Comparison of ENCODE assay signal across 13 mouse cellular contexts in the genomic region with DNA sequence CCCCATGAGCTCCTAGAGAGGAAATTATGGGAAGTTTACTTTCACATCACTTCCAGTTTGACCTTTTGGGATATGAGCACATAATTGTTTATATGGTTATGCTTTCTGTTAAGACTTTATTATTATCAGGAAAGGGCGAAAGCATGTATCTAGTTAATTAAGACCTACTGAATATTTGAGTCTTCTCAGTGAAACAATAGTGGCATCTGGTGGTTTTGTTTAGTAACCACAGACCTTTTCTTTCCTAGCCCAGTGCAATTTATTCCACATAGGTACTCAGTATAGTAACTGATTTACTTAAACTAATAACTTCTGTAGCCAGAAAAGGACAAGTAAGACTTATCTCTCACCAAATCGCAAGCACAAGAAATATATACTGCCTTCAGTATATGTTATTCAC. TPM values are rescaled to one million over a fixed set of nuclear protein-coding genes. Genes with fewer than 3 reads are reported as not detected.
DNase-seq lines count a peak whose midpoint lies in the region; ATAC-seq and TF ChIP-seq lines count a peak whose summit lies in the region.
"Had no signal": no experiment of that assay in that cellular context is flagged by ENCODE, and none has a peak within 500 bp of the region (broad histone marks: within the 10 kb centered on the region; RNA-seq: fewer than 3 reads in every experiment).

No protein-coding gene starts in this region.

- no peaks in the 10 kb centered on the region for H3K9me3 ChIP-seq in kidney, embryonic 15.5 days (replicated peaks)
- H3K9me3 ChIP-seq in midbrain, postnatal 0 days (ENCODE audit: low read length) = no peaks in the 10 kb centered on the region
- no peaks in the 10 kb centered on the region for H3K9me3 ChIP-seq in midbrain, embryonic 11.5 days (ENCODE audit: control insufficient read depth, low read length)
- H3K9me3 ChIP-seq: embryonic facial prominence, embryonic 15.5 days; hindbrain, embryonic 12.5 days had no signal

- H3K4me2 ChIP-seq in kidney, embryonic 15.5 days = no peak overlapping the region
- no peak overlapping the region for H3K4me2 ChIP-seq in midbrain, postnatal 0 days (ENCODE audit: low read depth, low read length, poor library complexity, severe bottlenecking)
- no peak overlapping the region for H3K4me2 ChIP-seq in midbrain, embryonic 11.5 days
- H3K4me2 ChIP-seq: embryonic facial prominence, embryonic 15.5 days; hindbrain, embryonic 12.5 days had no signal

- H3K9ac ChIP-seq in kidney, embryonic 15.5 days = no peak overlapping the region
- H3K9ac ChIP-seq in midbrain, postnatal 0 days (replicated peaks; ENCODE audit: low read length, poor library complexity, severe bottlenecking) = no peak overlapping the region
- no peak overlapping the region for H3K9ac ChIP-seq in midbrain, embryonic 11.5 days (ENCODE audit: low read length)
- H3K9ac ChIP-seq: embryonic facial prominence, embryonic 15.5 days; hindbrain, embryonic 12.5 days had no signal

- no peaks in the 10 kb centered on the region for H3K36me3 ChIP-seq in kidney, adult 2 months (ENCODE audit: control insufficient read depth, insufficient read depth, low read length)
- H3K36me3 ChIP-seq in kidney, embryonic 15.5 days = no peaks in the 10 kb centered on the region
- H3K36me3 ChIP-seq in midbrain, postnatal 0 days (ENCODE audit: insufficient read depth, low read length) = no peaks in the 10 kb centered on the region
- H3K36me3 ChIP-seq in midbrain, embryonic 11.5 days (ENCODE audit: control insufficient read depth, insufficient read depth, low read length) = no peaks in the 10 kb centered on the region
- H3K36me3 ChIP-seq: embryonic facial prominence, embryonic 15.5 days; hindbrain, embryonic 12.5 days had no signal

- no peak for TF ChIP-seq POLR2A in kidney, adult 2 months (IDR thresholded peaks at IDR 0.05; ENCODE audit: low read depth, low read length)

- H3K27ac ChIP-seq in kidney, adult 2 months (ENCODE audit: insufficient read depth, low read depth, low read length) = no peak overlapping the region
- no peak overlapping the region for H3K27ac ChIP-seq in kidney, embryonic 15.5 days
- H3K27ac ChIP-seq in midbrain, postnatal 0 days (ENCODE audit: low read depth, low read length) = no peak overlapping the region
- no peak overlapping the region for H3K27ac ChIP-seq in midbrain, embryonic 11.5 days (ENCODE audit: low read depth, low read length)
- H3K27ac ChIP-seq: embryonic facial prominence, embryonic 15.5 days; hindbrain, embryonic 12.5 days had no signal

- peak; percentile 45 for DNase-seq in kidney, adult 2 months
- peak; percentile 65 for DNase-seq in midbrain, postnatal 0 days (ENCODE audit: low spot score)
- DNase-seq in midbrain, embryonic 11.5 days (ENCODE audit: low spot score, missing footprints) = no peak
- peak; percentile 40 for DNase-seq in NIH3T3 (ENCODE audit: low read depth)
- DNase-seq in urinary bladder, postnatal 4 days (ENCODE audit: low spot score in 2 of 2) = no peak
- DNase-seq in left cerebral cortex, postnatal 36 days (ENCODE audit: low spot score in 2 of 2) = no peak
- DNase-seq: adrenal gland, postnatal 25 days; cerebellum, adult 2 months; left cerebral cortex, postnatal 4 days; thymus, postnatal 4 days had no signal

- 63% methylated on average over 2 of the region's 2 CpGs for WGBS in kidney, adult 2 months
- 73% methylated on average over 2 of the region's 2 CpGs for WGBS in kidney, embryonic 15.5 days
- 82% methylated on average over 2 of the region's 2 CpGs for WGBS in midbrain, postnatal 0 days
- WGBS in midbrain, embryonic 11.5 days = 88% methylated on average over 2 of the region's 2 CpGs

- H3K4me1 ChIP-seq in kidney, adult 2 months (ENCODE audit: control insufficient read depth, insufficient read depth, low read length) = no peaks in the 10 kb centered on the region
- H3K4me1 ChIP-seq in kidney, embryonic 15.5 days = no peaks in the 10 kb centered on the region
- H3K4me1 ChIP-seq in midbrain, postnatal 0 days (ENCODE audit: insufficient read depth, low read length) = no peaks in the 10 kb centered on the region
- H3K4me1 ChIP-seq in midbrain, embryonic 11.5 days (ENCODE audit: control insufficient read depth, insufficient read depth, low read length) = no peaks in the 10 kb centered on the region
- H3K4me1 ChIP-seq: embryonic facial prominence, embryonic 15.5 days; hindbrain, embryonic 12.5 days had no signal

- no peak for TF ChIP-seq CTCF in kidney, adult 2 months (conservative IDR thresholded peaks at IDR 0.05; ENCODE audit: insufficient read depth, insufficient read length, low read depth, low read length)
- TF ChIP-seq CTCF in midbrain, postnatal 0 days (IDR thresholded peaks at IDR 0.05) = peak; percentile 71

- H3K4me3 ChIP-seq in kidney, adult 2 months (ENCODE audit: insufficient read depth, low read depth, low read length) = no peak overlapping the region
- H3K4me3 ChIP-seq in kidney, embryonic 15.5 days (replicated peaks) = no peak overlapping the region
- no peak overlapping the region for H3K4me3 ChIP-seq in midbrain, postnatal 0 days (ENCODE audit: low read depth, low read length)
- H3K4me3 ChIP-seq in midbrain, embryonic 11.5 days (ENCODE audit: low read depth, low read length) = no peak overlapping the region
- H3K4me3 ChIP-seq: embryonic facial prominence, embryonic 15.5 days; hindbrain, embryonic 12.5 days had no signal

- H3K27me3 ChIP-seq in kidney, adult 2 months (replicated peaks; ENCODE audit: control insufficient read depth, insufficient read depth, low read length) = no peaks in the 10 kb centered on the region
- no peaks in the 10 kb centered on the region for H3K27me3 ChIP-seq in kidney, embryonic 15.5 days
- no peaks in the 10 kb centered on the region for H3K27me3 ChIP-seq in midbrain, postnatal 0 days (ENCODE audit: insufficient read depth, low read length)
- no peaks in the 10 kb centered on the region for H3K27me3 ChIP-seq in midbrain, embryonic 11.5 days (ENCODE audit: control insufficient read depth, insufficient read depth, low read length)
- H3K27me3 ChIP-seq: embryonic facial prominence, embryonic 15.5 days; hindbrain, embryonic 12.5 days had no signal

- intact Hi-C loops in left cerebral cortex, postnatal 36 days (cut with DNase I) = no loop called here

- no peak for ATAC-seq in kidney, embryonic 15.5 days (replicated peaks; ENCODE audit: low FRiP score)
- ATAC-seq in midbrain, postnatal 0 days (ENCODE audit: low FRiP score) = no peak
- ATAC-seq in midbrain, embryonic 11.5 days (ENCODE audit: low FRiP score) = no peak

RNA-seq across cellular contexts. Expression of a gene that starts 29.8 kb away (rescaled TPM):
- 1.2 and 1.4 TPM in 2 replicates for polyA plus RNA-seq in kidney, adult 2 months (2012; rRNA removed)
- polyA plus RNA-seq in kidney, embryonic 15.5 days (2015; fragmentation: Nextera tagmentation; extraction: Ambion mirVana) = 1.3 and 1.4 TPM in 2 replicates
- 12.5 and 13.3 TPM in 2 replicates for total RNA-seq in midbrain, postnatal 0 days (2014; rRNA removed)
- 5.2 and 5.8 TPM in 2 replicates for polyA plus RNA-seq in midbrain, postnatal 0 days (2015; fragmentation: Nextera tagmentation; extraction: Ambion mirVana)
- 0.62 and 0.83 TPM in 2 replicates for polyA plus RNA-seq in midbrain, embryonic 11.5 days (2014; fragmentation: Nextera tagmentation; extraction: Ambion mirVana)
- 10 to 100 TPM; 19.6 to 30.6 TPM for total RNA-seq in left cerebral cortex, postnatal 36 days (2021)

Comparison
In these comparisons a context has a peak if more than half of its experiments do, and no peak if none do; other contexts are left out.
1. DNase-seq: peak in kidney, adult 2 months (single experiment), midbrain, postnatal 0 days (single experiment) and NIH3T3 (single experiment); none in midbrain, embryonic 11.5 days (single experiment), urinary bladder, postnatal 4 days (0 of 2) and left cerebral cortex, postnatal 36 days (0 of 2).